ENCODE assay signal across 9 mouse cellular contexts in genomic region chr9:110071843-110072242, GRCm38 (mm10). TPM values are rescaled to one million over a fixed set of nuclear protein-coding genes. Genes with fewer than 3 reads are reported as not detected.
DNase-seq lines count a peak whose midpoint lies in the region; ATAC-seq and TF ChIP-seq lines count a peak whose summit lies in the region.
"Had no signal": no experiment of that assay in that cellular context is flagged by ENCODE, and none has a peak within 500 bp of the region (broad histone marks: within the 10 kb centered on the region; RNA-seq: fewer than 3 reads in every experiment).

No protein-coding gene starts in this region.

- WGBS in kidney, adult 2 months = 3% methylated on average over 1 of the region's 1 CpGs
- 10% methylated on average over 1 of the region's 1 CpGs for WGBS in limb, embryonic 11.5 days

- no peaks in the 10 kb centered on the region for H3K4me1 ChIP-seq in kidney, adult 2 months (ENCODE audit: control insufficient read depth, insufficient read depth, low read length)
- H3K4me1 ChIP-seq in limb, embryonic 11.5 days (ENCODE audit: control insufficient read depth, insufficient read depth, low read length) = no peaks in the 10 kb centered on the region

- TF ChIP-seq POLR2A in kidney, adult 2 months (IDR thresholded peaks at IDR 0.05; ENCODE audit: low read depth, low read length) = no peak

- no peak for ATAC-seq in limb, embryonic 11.5 days (ENCODE audit: insufficient number of reproducible peaks, low FRiP score, low TSS enrichment, low read depth)

- peaks cover 2% of the 10 kb centered on the region for H3K36me3 ChIP-seq in kidney, adult 2 months (ENCODE audit: control insufficient read depth, insufficient read depth, low read length)
- H3K36me3 ChIP-seq in limb, embryonic 11.5 days (ENCODE audit: control insufficient read depth, insufficient read depth, low read length) = peaks cover 4% of the 10 kb centered on the region; the same call in 1 of the 2 replicates

- H3K27me3 ChIP-seq in kidney, adult 2 months (replicated peaks; ENCODE audit: control insufficient read depth, insufficient read depth, low read length) = no peaks in the 10 kb centered on the region
- no peaks in the 10 kb centered on the region for H3K27me3 ChIP-seq in limb, embryonic 11.5 days (ENCODE audit: control insufficient read depth, insufficient read depth, low read length)

- no peaks in the 10 kb centered on the region for H3K9me3 ChIP-seq in limb, embryonic 11.5 days (ENCODE audit: control insufficient read depth, low read length)

- H3K4me2 ChIP-seq in limb, embryonic 11.5 days (ENCODE audit: low read depth, severe bottlenecking) = no peak overlapping the region

- peak; percentile 85 for TF ChIP-seq CTCF in kidney, adult 2 months (conservative IDR thresholded peaks at IDR 0.05; ENCODE audit: insufficient read depth, insufficient read length, low read depth, low read length)

- no peak overlapping the region for H3K9ac ChIP-seq in limb, embryonic 11.5 days (ENCODE audit: low read length)

- peak; percentile 69 for DNase-seq in urinary bladder, postnatal 14 days (ENCODE audit: low spot score)
- DNase-seq in urinary bladder, postnatal 10 days (ENCODE audit: low spot score) = no peak
- peak; percentile 91 for DNase-seq in cerebellum, adult 9-10 months
- peak; percentile 62 to 81 for DNase-seq in frontal cortex, postnatal 10 days (ENCODE audit: low spot score in 2 of 2)
- peak; percentile 80 for DNase-seq in kidney, adult 2 months
- DNase-seq in limb, embryonic 11.5 days (ENCODE audit: low spot score) = peak; percentile 84
- DNase-seq in naive thymus-derived CD4-positive, alpha-beta T cell, adult 2 months (ENCODE audit: low read depth) = peak; percentile 78
- DNase-seq in testis, postnatal 10 days (ENCODE audit: low spot score) = peak; percentile 89

- H3K4me3 ChIP-seq in kidney, adult 2 months (ENCODE audit: insufficient read depth, low read depth, low read length) = no peak overlapping the region
- H3K4me3 ChIP-seq in limb, embryonic 11.5 days (ENCODE audit: low read depth, low read length) = no peak overlapping the region
- H3K4me3 ChIP-seq: erythroblast, embryonic 14.5 days had no signal

- H3K27ac ChIP-seq in kidney, adult 2 months (ENCODE audit: insufficient read depth, low read depth, low read length) = no peak overlapping the region
- no peak overlapping the region for H3K27ac ChIP-seq in limb, embryonic 11.5 days (replicated peaks; ENCODE audit: low read depth, low read length)

RNA-seq across cellular contexts. Expression of gene Smarcc1, which starts 45.7 kb away (rescaled TPM):
- 12.0 and 12.2 TPM in 2 replicates for polyA plus RNA-seq in kidney, adult 2 months (2012; rRNA removed)
- polyA plus RNA-seq in limb, embryonic 11.5 days (2014; fragmentation: Nextera tagmentation; extraction: Ambion mirVana) = 206 and 217 TPM in 2 replicates

RNA-seq across cellular contexts. Expression of gene Dhx30, which starts 45.8 kb away (rescaled TPM):
- 84.3 and 87.6 TPM in 2 replicates for polyA plus RNA-seq in kidney, adult 2 months (2012; rRNA removed)
- 179 and 190 TPM in 2 replicates for polyA plus RNA-seq in limb, embryonic 11.5 days (2014; fragmentation: Nextera tagmentation; extraction: Ambion mirVana)

Comparison
In these comparisons a context has a peak if more than half of its experiments do, and no peak if none do; other contexts are left out.
1. RNA of gene Smarcc1, which starts 45.7 kb away (polyA plus RNA-seq): 206 to 217 TPM in limb, embryonic 11.5 days; 12.0 to 12.2 TPM in kidney, adult 2 months; every median in the first group is over 10 times any median in the second.